Mouse (Mus musculus): ENCODE results near the gene Nbeal2.

The Nbeal2 gene

GRCm38 (mm10) chr9:110644295-110644694 lies 9.7 kb downstream of the Nbeal2 start:
- DNase-seq, result no peak

- no peak for DNase-seq
Measured at GRCm38 (mm10) chr9:110643787-110644186, 10.2 kb downstream of the Nbeal2 start.

GRCm38 (mm10) chr9:110642812-110643524 lies 11.0 kb downstream of the Nbeal2 start:
- no peak for DNase-seq

GRCm38 (mm10) chr9:110641006-110641405 lies 13.0 kb downstream of the Nbeal2 start:
- no peak for DNase-seq

GRCm38 (mm10) chr9:110638611-110639021 lies 15.3 kb downstream of the Nbeal2 start:
- DNase-seq, result no peak

- DNase-seq, result peak; percentile 90
Measured at GRCm38 (mm10) chr9:110635225-110635624, 18.7 kb downstream of the Nbeal2 start.

- no peak for DNase-seq
Measured at GRCm38 (mm10) chr9:110633882-110634281, 20.1 kb downstream of the Nbeal2 start.

GRCm38 (mm10) chr9:110632671-110633070 lies 21.3 kb downstream of the Nbeal2 start:
- no peak for DNase-seq

GRCm38 (mm10) chr9:110631651-110632275 lies 22.2 kb downstream of the Nbeal2 start:
- DNase-seq, result no peak

- DNase-seq, result peak; percentile 65
Measured at GRCm38 (mm10) chr9:110631191-110631590, 22.8 kb downstream of the Nbeal2 start.

- no peak for DNase-seq
Measured at GRCm38 (mm10) chr9:110630171-110630570, 23.8 kb downstream of the Nbeal2 start.

GRCm38 (mm10) chr9:110625350-110625908 lies 28.5 kb downstream of the Nbeal2 start:
- no peak for DNase-seq

GRCm38 (mm10) chr9:110624361-110625166 lies 29.4 kb downstream of the Nbeal2 start, which contains the start of gene Nradd:
Gene Nradd, minus strand, starts transcription at chr9:110624452.
- DNase-seq, result peak; percentile 90

- no peak for DNase-seq
Measured at GRCm38 (mm10) chr9:110623416-110624195, 30.4 kb downstream of the Nbeal2 start.

GRCm38 (mm10) chr9:110622621-110623219 lies 31.2 kb downstream of the Nbeal2 start:
- DNase-seq, result no peak

GRCm38 (mm10) chr9:110620685-110621084 lies 33.3 kb downstream of the Nbeal2 start:
- DNase-seq, result no peak

- DNase-seq, result no peak
Measured at GRCm38 (mm10) chr9:110620180-110620579, 33.8 kb downstream of the Nbeal2 start.

GRCm38 (mm10) chr9:110617081-110617480 lies 36.9 kb downstream of the Nbeal2 start:
- DNase-seq, result no peak

- DNase-seq, result no peak
Measured at GRCm38 (mm10) chr9:110611471-110611870, 42.5 kb downstream of the Nbeal2 start.

- DNase-seq, result no peak
Measured at GRCm38 (mm10) chr9:110583521-110583920, 70.4 kb downstream of the Nbeal2 start.

GRCm38 (mm10) chr9:110582161-110582560 lies 71.8 kb downstream of the Nbeal2 start:
- DNase-seq, result no peak
